Mouse (Mus musculus) natural killer cell, adult 2 months (primary cell): ENCODE measurements around the gene Ssbp3.

ENCODE experiments used
- DNase-seq, 2 experiments: peaks; one replicate each; pipeline ENCODE4 v3.0.0; 2022; ENCODE audit warnings: low spot score in 2 of 2

The Ssbp3 gene

DNA sequence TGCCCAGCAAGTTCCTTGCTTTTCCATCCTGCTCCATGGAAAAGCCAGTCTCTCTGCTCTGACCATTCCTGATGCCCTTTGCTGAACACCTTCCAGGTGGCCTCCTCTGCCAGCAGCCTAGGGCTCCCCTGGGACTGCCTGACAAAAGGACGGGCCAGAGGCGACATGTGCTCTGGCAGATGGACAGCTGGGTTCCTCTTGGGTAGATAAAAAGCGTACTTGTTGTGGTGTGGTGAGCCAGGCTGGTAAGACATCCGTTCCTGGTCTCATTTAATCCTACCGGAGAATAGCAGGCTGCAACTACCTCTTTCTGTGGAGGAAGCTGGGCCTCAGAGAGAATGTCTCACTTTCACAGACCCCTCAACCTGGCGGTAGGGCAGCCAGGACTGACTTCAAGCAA, 185.5 kb downstream of the Ssbp3 start:
- DNase-seq: no peak

DNA sequence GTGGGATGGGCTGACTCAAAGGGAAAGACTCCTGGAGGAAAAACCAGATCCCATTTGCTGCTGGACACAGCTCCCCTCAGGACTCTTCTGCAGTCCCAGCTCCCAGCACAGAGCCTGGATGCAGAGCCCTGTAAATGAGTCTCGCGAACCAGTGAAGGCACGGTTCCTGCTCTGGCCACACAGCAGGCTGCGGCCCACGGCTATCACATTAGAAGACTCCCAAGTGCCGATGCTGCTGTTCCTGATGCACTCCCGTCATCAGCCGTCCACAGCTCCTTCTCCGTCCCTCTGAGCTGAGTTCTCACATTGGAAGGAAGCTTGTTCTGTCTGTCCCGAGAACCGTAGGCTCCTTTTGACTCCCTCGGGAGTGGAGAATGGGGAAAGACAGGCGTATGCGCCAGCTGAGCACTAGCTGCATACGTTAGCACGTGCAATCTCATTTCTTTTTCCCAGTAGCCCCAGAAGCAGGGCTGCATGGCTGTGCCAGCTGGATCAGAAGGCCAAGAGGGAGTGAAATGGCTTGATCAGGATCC, 186.4 kb downstream of the Ssbp3 start, which contains the start of gene Cdcp2:
TSS of gene Cdcp2 (plus strand) at position 51 of the 533 bp plus-strand sequence.
- no peak for DNase-seq

DNA sequence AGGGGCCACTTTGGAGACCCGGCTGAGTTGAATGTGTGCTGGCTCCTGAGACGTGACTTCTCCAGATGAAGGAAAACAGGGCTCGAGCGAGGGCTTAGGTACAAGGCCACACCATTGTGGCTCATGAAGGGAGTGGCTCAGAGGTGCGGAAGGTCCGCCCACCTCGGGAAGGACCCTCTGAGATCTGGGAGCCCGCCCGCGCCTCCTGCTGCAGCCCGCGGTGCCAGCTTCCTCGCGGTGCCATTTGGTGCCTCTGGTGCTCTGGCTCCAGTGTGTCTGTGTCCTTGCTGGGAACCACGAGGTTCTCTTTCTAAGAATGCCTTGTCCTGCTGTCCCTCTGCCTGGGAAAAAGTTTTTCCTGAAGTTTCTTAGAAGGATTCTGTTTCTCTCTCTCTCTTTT, 187.4 kb downstream of the Ssbp3 start:
- no peak for DNase-seq

DNA sequence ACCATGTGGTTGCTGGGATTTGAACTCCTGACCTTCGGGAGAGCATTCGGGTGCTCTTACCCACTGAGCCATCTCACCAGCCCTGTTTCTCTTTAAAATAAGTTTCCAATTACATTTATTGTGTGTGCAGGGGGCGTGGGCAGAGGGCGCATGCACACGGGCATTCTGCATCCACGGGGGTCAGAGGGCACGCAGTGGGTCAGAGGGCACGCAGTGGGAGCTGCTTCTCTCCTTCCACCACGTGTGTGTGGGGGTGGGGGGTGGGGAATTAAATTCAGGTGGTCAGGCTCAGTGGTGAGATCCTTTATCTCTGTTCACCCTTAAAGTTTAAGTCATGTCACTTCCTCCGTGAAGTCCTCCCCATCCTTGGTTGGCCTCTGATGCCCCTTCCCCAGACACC, 187.9 kb downstream of the Ssbp3 start:
- DNase-seq: no peak

DNA sequence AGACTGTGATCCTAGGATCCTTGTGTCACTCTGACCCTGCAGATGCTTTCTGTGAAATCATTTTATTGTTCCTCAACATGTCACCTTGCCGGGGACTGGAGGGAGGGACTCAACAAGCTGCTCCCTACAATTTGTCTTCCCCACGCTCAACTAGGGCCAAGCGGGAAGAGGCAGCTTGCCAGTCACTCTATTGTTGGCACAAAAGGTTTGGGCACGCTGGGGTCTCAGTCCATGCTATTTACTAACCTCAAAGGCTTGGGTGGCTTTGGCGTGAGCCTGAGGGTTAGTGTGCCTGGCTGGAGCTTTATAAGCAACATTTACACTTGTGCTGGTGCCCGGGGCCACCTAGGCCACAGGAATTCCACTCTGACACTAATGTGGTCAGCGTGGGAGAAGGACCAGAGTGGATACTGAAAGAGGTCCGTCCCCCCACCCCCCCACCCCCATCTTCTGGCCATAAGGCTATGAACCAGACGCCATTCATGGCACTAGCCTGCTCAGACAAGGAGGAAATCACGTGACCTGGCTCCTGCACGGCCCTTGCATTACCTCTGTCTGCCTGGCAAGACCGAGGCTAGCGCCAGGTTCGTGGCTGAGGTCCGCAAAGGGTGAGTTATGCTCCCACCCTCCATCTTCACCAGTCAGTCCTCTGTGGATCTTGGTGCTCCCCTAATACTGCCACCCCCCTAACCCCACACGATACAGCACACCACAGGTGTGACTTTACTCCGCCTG, 188.5 kb downstream of the Ssbp3 start:
- DNase-seq: no peak
